Mouse (Mus musculus): ENCODE results near the gene Fgf11. TPM values are rescaled to one million over a fixed set of nuclear protein-coding genes. Genes with fewer than 3 reads are reported as not detected.

The Fgf11 gene
- total and polyA plus RNA-seq, 3 experiments: 4.2 to 24.9 (median 8.6) TPM

- peaks cover 11% of the 10 kb centered on the region for H3K36me3 ChIP-seq (replicated peaks)
- no peak for TF ChIP-seq POLR2AphosphoS5 (IDR thresholded peaks at IDR 0.05; ENCODE audit: insufficient replicate concordance, low read depth, low read length)
- no peak for TF ChIP-seq CTCF (IDR thresholded peaks at IDR 0.05; ENCODE audit: low read depth, low read length)
- TF ChIP-seq GATA1 (IDR thresholded peaks at IDR 0.05; ENCODE audit: borderline replicate concordance, low read length): no peak
- no peak for TF ChIP-seq GATA2 (IDR thresholded peaks at IDR 0.05; ENCODE audit: borderline replicate concordance, low read depth, low read length)
- TF ChIP-seq TAL1 (conservative IDR thresholded peaks at IDR 0.05; ENCODE audit: low read depth, low read length): no peak
- H3K4me1 ChIP-seq (ENCODE audit: insufficient read depth, low read depth, low read length): peaks cover 38% of the 10 kb centered on the region
- no peaks in the 10 kb centered on the region for H3K9me3 ChIP-seq (replicated peaks)
- H3K4me3 ChIP-seq (ENCODE audit: low read depth, low read length): peak within 1 kb of the TSS; percentile 73
- DNase-seq (ENCODE audit: low spot score) (peak; percentile 95), ATAC-seq (ENCODE audit: extremely low read depth, insufficient number of reproducible peaks, low FRiP score, poor library complexity, severe bottlenecking) (peak; percentile 98)
- H3K27me3 ChIP-seq (ENCODE audit: insufficient read depth, low read length): peaks cover 59% of the 10 kb centered on the region
Measured at GRCm38 (mm10) chr11:69795168-69795982, 6.3 kb downstream of the Fgf11 start, which contains the start of gene Chrnb1. TSS of gene Chrnb1 (minus strand) at chr11:69795943.

- H3K27me3 ChIP-seq (ENCODE audit: insufficient read depth, low read length): peaks cover 53% of the 10 kb centered on the region
- TF ChIP-seq GATA1 (IDR thresholded peaks at IDR 0.05; ENCODE audit: borderline replicate concordance, low read length): no peak
- ATAC-seq (ENCODE audit: extremely low read depth, insufficient number of reproducible peaks, low FRiP score, poor library complexity, severe bottlenecking): no peak
- H3K9me3 ChIP-seq (replicated peaks): no peaks in the 10 kb centered on the region
- peaks cover 10% of the 10 kb centered on the region for H3K36me3 ChIP-seq (replicated peaks)
- peaks cover 25% of the 10 kb centered on the region for H3K4me1 ChIP-seq (ENCODE audit: insufficient read depth, low read depth, low read length)
- DNase-seq (ENCODE audit: low spot score): no peak
- H3K4me3 ChIP-seq (ENCODE audit: low read depth, low read length): no peak overlapping the region
Measured at GRCm38 (mm10) chr11:69793429-69793828, 8.2 kb downstream of the Fgf11 start.

GRCm38 (mm10) chr11:69791420-69791819 is 10.2 kb downstream of the Fgf11 start:
- H3K36me3 ChIP-seq (replicated peaks): no peaks in the 10 kb centered on the region
- TF ChIP-seq POLR2AphosphoS5 (IDR thresholded peaks at IDR 0.05; ENCODE audit: insufficient replicate concordance, low read depth, low read length): no peak
- no peak for TF ChIP-seq TAL1 (conservative IDR thresholded peaks at IDR 0.05; ENCODE audit: low read depth, low read length)
- TF ChIP-seq GATA1 (IDR thresholded peaks at IDR 0.05; ENCODE audit: borderline replicate concordance, low read length): no peak
- TF ChIP-seq CTCF (IDR thresholded peaks at IDR 0.05; ENCODE audit: low read depth, low read length): no peak
- no peak for TF ChIP-seq GATA2 (IDR thresholded peaks at IDR 0.05; ENCODE audit: borderline replicate concordance, low read depth, low read length)
- H3K4me3 ChIP-seq (ENCODE audit: low read depth, low read length): no peak overlapping the region
- DNase-seq (ENCODE audit: low spot score) (no peak), ATAC-seq (ENCODE audit: extremely low read depth, insufficient number of reproducible peaks, low FRiP score, poor library complexity, severe bottlenecking) (no peak)
- H3K27me3 ChIP-seq (ENCODE audit: insufficient read depth, low read length): peaks cover 33% of the 10 kb centered on the region
- peaks cover 31% of the 10 kb centered on the region for H3K4me1 ChIP-seq (ENCODE audit: insufficient read depth, low read depth, low read length)
- no peaks in the 10 kb centered on the region for H3K9me3 ChIP-seq (replicated peaks)

- no peak for DNase-seq (ENCODE audit: low spot score)
Measured at GRCm38 (mm10) chr11:69789431-69789830, 12.2 kb downstream of the Fgf11 start.

GRCm38 (mm10) chr11:69787306-69787705 is 14.4 kb downstream of the Fgf11 start:
- DNase-seq (ENCODE audit: low spot score) (no peak), ATAC-seq (ENCODE audit: extremely low read depth, insufficient number of reproducible peaks, low FRiP score, poor library complexity, severe bottlenecking) (no peak)
- H3K4me3 ChIP-seq (ENCODE audit: low read depth, low read length): no peak overlapping the region
- H3K36me3 ChIP-seq (replicated peaks): no peaks in the 10 kb centered on the region
- peaks cover 17% of the 10 kb centered on the region for H3K27me3 ChIP-seq (ENCODE audit: insufficient read depth, low read length)
- peaks cover 24% of the 10 kb centered on the region for H3K4me1 ChIP-seq (ENCODE audit: insufficient read depth, low read depth, low read length)
- TF ChIP-seq CTCF (IDR thresholded peaks at IDR 0.05; ENCODE audit: low read depth, low read length) (no peak), TAL1 (conservative IDR thresholded peaks at IDR 0.05; ENCODE audit: low read depth, low read length) (no peak), GATA1 (IDR thresholded peaks at IDR 0.05; ENCODE audit: borderline replicate concordance, low read length) (no peak), GATA2 (IDR thresholded peaks at IDR 0.05; ENCODE audit: borderline replicate concordance, low read depth, low read length) (no peak), POLR2AphosphoS5 (IDR thresholded peaks at IDR 0.05; ENCODE audit: insufficient replicate concordance, low read depth, low read length) (no peak)
- H3K9me3 ChIP-seq (replicated peaks): no peaks in the 10 kb centered on the region

More at GRCm38 (mm10) chr11:69789431-69789830, 12.2 kb downstream of the Fgf11 start:
- peaks cover 25% of the 10 kb centered on the region for H3K4me1 ChIP-seq (ENCODE audit: insufficient read depth, low read depth, low read length)
- no peak for ATAC-seq (ENCODE audit: extremely low read depth, insufficient number of reproducible peaks, low FRiP score, poor library complexity, severe bottlenecking)
- TF ChIP-seq POLR2AphosphoS5 (IDR thresholded peaks at IDR 0.05; ENCODE audit: insufficient replicate concordance, low read depth, low read length) (no peak), GATA2 (IDR thresholded peaks at IDR 0.05; ENCODE audit: borderline replicate concordance, low read depth, low read length) (no peak), GATA1 (IDR thresholded peaks at IDR 0.05; ENCODE audit: borderline replicate concordance, low read length) (no peak), CTCF (IDR thresholded peaks at IDR 0.05; ENCODE audit: low read depth, low read length) (no peak), TAL1 (conservative IDR thresholded peaks at IDR 0.05; ENCODE audit: low read depth, low read length) (no peak)
- no peak overlapping the region for H3K4me3 ChIP-seq (ENCODE audit: low read depth, low read length)
- H3K9me3 ChIP-seq (replicated peaks): no peaks in the 10 kb centered on the region
- peaks cover 31% of the 10 kb centered on the region for H3K27me3 ChIP-seq (ENCODE audit: insufficient read depth, low read length)
- H3K36me3 ChIP-seq (replicated peaks): no peaks in the 10 kb centered on the region

GRCm38 (mm10) chr11:69784793-69785272 is 16.8 kb downstream of the Fgf11 start:
- peak; percentile 62 for DNase-seq (ENCODE audit: low spot score)
- peaks cover 21% of the 10 kb centered on the region for H3K27me3 ChIP-seq (ENCODE audit: insufficient read depth, low read length)
- TF ChIP-seq TAL1 (conservative IDR thresholded peaks at IDR 0.05; ENCODE audit: low read depth, low read length) (no peak), CTCF (IDR thresholded peaks at IDR 0.05; ENCODE audit: low read depth, low read length) (no peak), GATA1 (IDR thresholded peaks at IDR 0.05; ENCODE audit: borderline replicate concordance, low read length) (no peak), GATA2 (IDR thresholded peaks at IDR 0.05; ENCODE audit: borderline replicate concordance, low read depth, low read length) (no peak), POLR2AphosphoS5 (IDR thresholded peaks at IDR 0.05; ENCODE audit: insufficient replicate concordance, low read depth, low read length) (no peak)

More at GRCm38 (mm10) chr11:69784793-69785272, 16.8 kb downstream of the Fgf11 start:
- ATAC-seq (ENCODE audit: extremely low read depth, insufficient number of reproducible peaks, low FRiP score, poor library complexity, severe bottlenecking): peak; percentile 76
- Histone ChIP-seq H3K4me1 (ENCODE audit: insufficient read depth, low read depth, low read length) (peaks cover 24% of the 10 kb centered on the region), H3K4me3 (ENCODE audit: low read depth, low read length) (peak overlapping the region; percentile 65), H3K36me3 (replicated peaks) (no peaks in the 10 kb centered on the region), H3K9me3 (replicated peaks) (no peaks in the 10 kb centered on the region)

Data from G1E (cell line).